Mouse (Mus musculus): ENCODE measurements around the gene Dock2. TPM values are rescaled to one million over a fixed set of nuclear protein-coding genes. Genes with fewer than 3 reads are reported as not detected.

Gene Dock2
- polyA plus RNA-seq, 1 experiment from 2014 or later, result 2.1 TPM

DNA sequence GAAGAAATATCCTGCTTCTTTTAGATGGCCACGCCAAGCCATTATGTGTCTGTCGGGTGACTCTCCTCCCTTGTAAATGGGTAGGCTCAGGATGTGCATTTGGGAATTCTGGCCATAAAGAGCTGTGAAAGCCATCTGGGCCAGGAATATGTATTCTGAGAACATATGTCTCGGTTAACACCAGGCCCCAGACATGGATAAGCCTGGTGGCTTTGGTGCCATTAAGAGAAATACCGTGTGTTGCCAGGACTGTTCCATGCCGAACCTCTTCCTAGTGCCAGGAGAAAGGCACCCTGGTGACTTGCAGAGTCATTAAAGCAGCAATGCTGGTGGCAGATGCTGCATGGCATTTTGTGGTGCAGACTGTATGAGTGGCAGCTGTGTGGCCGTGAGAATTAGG lies 406.0 kb downstream of the Dock2 start:
- Histone ChIP-seq H3K4me1 (no peaks in the 10 kb centered on the region), H3K9ac (no peak overlapping the region), H3K27me3 (no peaks in the 10 kb centered on the region), H3K4me2 (no peak overlapping the region), H3K9me3 (no peaks in the 10 kb centered on the region), H3K4me3 (no peak overlapping the region), H3K27ac (no peak overlapping the region), H3K36me3 (no peaks in the 10 kb centered on the region)
- ATAC-seq (ENCODE audit: borderline replicate concordance, extremely low read depth, low FRiP score, low TSS enrichment), result no peak
- 73% methylated on average over 6 of the region's 6 CpGs for WGBS

- no peak overlapping the region for H3K4me2 ChIP-seq
- no peaks in the 10 kb centered on the region for H3K4me1 ChIP-seq
- no peak for ATAC-seq (ENCODE audit: borderline replicate concordance, extremely low read depth, low FRiP score, low TSS enrichment)
- no peak overlapping the region for H3K4me3 ChIP-seq
- no peaks in the 10 kb centered on the region for H3K27me3 ChIP-seq
- 43% methylated on average over 1 of the region's 1 CpGs for WGBS
- no peak overlapping the region for H3K9ac ChIP-seq
- no peaks in the 10 kb centered on the region for H3K9me3 ChIP-seq
- H3K27ac ChIP-seq, result no peak overlapping the region
- H3K36me3 ChIP-seq, result no peaks in the 10 kb centered on the region
Observed at GRCm38 (mm10) chr11:34375557-34375956, 408.1 kb downstream of the Dock2 start.

- no peak overlapping the region for H3K4me2 ChIP-seq
Observed at GRCm38 (mm10) chr11:34372224-34372623, 411.5 kb downstream of the Dock2 start.

GRCm38 (mm10) chr11:34356109-34356508 lies 427.6 kb downstream of the Dock2 start:
- H3K27me3 ChIP-seq, result no peaks in the 10 kb centered on the region
- no peak for ATAC-seq (ENCODE audit: borderline replicate concordance, extremely low read depth, low FRiP score, low TSS enrichment)
- WGBS, result 38% methylated on average over 2 of the region's 2 CpGs
- no peak overlapping the region for H3K9ac ChIP-seq
- no peak overlapping the region for H3K4me2 ChIP-seq
- no peaks in the 10 kb centered on the region for H3K36me3 ChIP-seq
- H3K9me3 ChIP-seq, result no peaks in the 10 kb centered on the region
- H3K4me1 ChIP-seq, result no peaks in the 10 kb centered on the region
- no peak overlapping the region for H3K4me3 ChIP-seq
- no peak overlapping the region for H3K27ac ChIP-seq

More at GRCm38 (mm10) chr11:34372224-34372623, 411.5 kb downstream of the Dock2 start:
- Histone ChIP-seq H3K4me3 (no peak overlapping the region), H3K9ac (no peak overlapping the region), H3K27me3 (no peaks in the 10 kb centered on the region), H3K36me3 (no peaks in the 10 kb centered on the region), H3K27ac (no peak overlapping the region), H3K9me3 (no peaks in the 10 kb centered on the region), H3K4me1 (no peaks in the 10 kb centered on the region)
- no peak for ATAC-seq (ENCODE audit: borderline replicate concordance, extremely low read depth, low FRiP score, low TSS enrichment)
- 62% methylated on average over 4 of the region's 4 CpGs for WGBS

- Histone ChIP-seq H3K4me1 (no peaks in the 10 kb centered on the region), H3K4me2 (no peak overlapping the region), H3K4me3 (no peak overlapping the region), H3K27ac (no peak overlapping the region), H3K9ac (no peak overlapping the region), H3K36me3 (no peaks in the 10 kb centered on the region), H3K9me3 (no peaks in the 10 kb centered on the region), H3K27me3 (no peaks in the 10 kb centered on the region)
- ATAC-seq (ENCODE audit: borderline replicate concordance, extremely low read depth, low FRiP score, low TSS enrichment), result no peak
- 37% methylated on average over 12 of the region's 12 CpGs for WGBS
Observed at GRCm38 (mm10) chr11:34355406-34355805, 428.3 kb downstream of the Dock2 start.

- no peaks in the 10 kb centered on the region for H3K9me3 ChIP-seq
- no peak overlapping the region for H3K27ac ChIP-seq
- H3K27me3 ChIP-seq, result no peaks in the 10 kb centered on the region
- no peak overlapping the region for H3K9ac ChIP-seq
- H3K36me3 ChIP-seq, result no peaks in the 10 kb centered on the region
- H3K4me2 ChIP-seq, result no peak overlapping the region
- no peak for ATAC-seq (ENCODE audit: borderline replicate concordance, extremely low read depth, low FRiP score, low TSS enrichment)
- no peak overlapping the region for H3K4me3 ChIP-seq
- WGBS, result 75% methylated on average over 10 of the region's 10 CpGs
- H3K4me1 ChIP-seq, result no peaks in the 10 kb centered on the region
Observed at GRCm38 (mm10) chr11:34349453-34350056, 434.1 kb downstream of the Dock2 start.

DNA sequence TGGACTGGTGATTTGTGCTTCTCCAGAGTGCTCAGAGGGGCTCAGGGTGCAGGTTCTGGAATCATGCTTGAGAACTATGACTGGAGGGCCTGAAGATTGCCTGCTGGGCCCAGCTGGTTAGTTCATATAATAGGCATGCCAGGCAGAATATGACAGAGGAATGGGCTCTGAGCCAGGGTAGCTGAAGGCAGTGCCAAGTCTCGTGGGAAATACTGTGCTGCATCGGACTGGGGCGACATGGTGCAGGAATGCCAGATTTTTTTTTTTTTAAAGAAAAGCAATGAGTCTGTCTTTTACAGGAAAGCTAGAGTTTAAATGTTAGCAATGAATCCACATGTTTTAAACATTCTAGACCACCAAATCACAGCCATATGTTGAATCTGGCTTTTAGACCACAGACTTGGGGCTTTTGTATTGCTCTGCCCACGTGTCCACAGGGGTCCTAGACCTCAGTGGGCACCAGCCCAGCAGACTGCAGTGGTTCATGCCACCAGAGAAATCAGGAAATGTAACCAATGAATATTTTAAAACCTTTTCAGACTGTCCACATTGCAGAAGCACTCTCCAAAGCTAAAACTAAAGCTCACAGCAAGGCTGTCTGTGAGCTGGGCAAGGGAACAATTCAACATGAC lies 435.3 kb downstream of the Dock2 start:
- ATAC-seq (ENCODE audit: borderline replicate concordance, extremely low read depth, low FRiP score, low TSS enrichment), result peak; percentile 27; the same call in 1 of the 2 replicates
- Histone ChIP-seq H3K9ac (no peak overlapping the region), H3K9me3 (no peaks in the 10 kb centered on the region), H3K36me3 (no peaks in the 10 kb centered on the region), H3K4me1 (no peaks in the 10 kb centered on the region), H3K27me3 (no peaks in the 10 kb centered on the region), H3K4me3 (no peak overlapping the region), H3K4me2 (no peak overlapping the region), H3K27ac (no peak overlapping the region)
- WGBS, result 17% methylated on average over 4 of the region's 4 CpGs

DNA sequence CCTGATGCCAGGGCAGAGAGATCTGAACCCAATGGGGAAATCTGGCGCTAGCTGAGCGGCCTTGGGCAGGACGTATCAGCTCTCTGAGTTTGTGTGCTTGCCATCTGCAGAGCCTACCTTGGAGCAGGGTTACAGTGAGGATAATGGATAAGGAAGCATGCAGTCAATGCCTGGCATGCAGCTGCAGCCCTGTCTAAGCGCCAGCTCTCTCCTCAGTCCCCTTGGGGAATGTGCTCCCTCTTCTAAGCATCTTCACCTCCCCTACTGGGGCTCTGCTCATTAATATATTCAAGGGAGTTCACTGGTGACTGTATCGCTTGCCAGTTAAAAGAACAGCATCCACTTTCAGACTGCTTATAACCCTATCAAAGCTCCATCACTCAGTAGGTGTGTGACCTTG lies 439.4 kb downstream of the Dock2 start:
- H3K27ac ChIP-seq, result no peak overlapping the region
- no peaks in the 10 kb centered on the region for H3K36me3 ChIP-seq
- WGBS, result 62% methylated on average over 5 of the region's 5 CpGs
- H3K4me2 ChIP-seq, result no peak overlapping the region
- no peaks in the 10 kb centered on the region for H3K27me3 ChIP-seq
- H3K4me1 ChIP-seq, result no peaks in the 10 kb centered on the region
- no peaks in the 10 kb centered on the region for H3K9me3 ChIP-seq
- no peak overlapping the region for H3K9ac ChIP-seq
- H3K4me3 ChIP-seq, result no peak overlapping the region
- ATAC-seq (ENCODE audit: borderline replicate concordance, extremely low read depth, low FRiP score, low TSS enrichment), result no peak

DNA sequence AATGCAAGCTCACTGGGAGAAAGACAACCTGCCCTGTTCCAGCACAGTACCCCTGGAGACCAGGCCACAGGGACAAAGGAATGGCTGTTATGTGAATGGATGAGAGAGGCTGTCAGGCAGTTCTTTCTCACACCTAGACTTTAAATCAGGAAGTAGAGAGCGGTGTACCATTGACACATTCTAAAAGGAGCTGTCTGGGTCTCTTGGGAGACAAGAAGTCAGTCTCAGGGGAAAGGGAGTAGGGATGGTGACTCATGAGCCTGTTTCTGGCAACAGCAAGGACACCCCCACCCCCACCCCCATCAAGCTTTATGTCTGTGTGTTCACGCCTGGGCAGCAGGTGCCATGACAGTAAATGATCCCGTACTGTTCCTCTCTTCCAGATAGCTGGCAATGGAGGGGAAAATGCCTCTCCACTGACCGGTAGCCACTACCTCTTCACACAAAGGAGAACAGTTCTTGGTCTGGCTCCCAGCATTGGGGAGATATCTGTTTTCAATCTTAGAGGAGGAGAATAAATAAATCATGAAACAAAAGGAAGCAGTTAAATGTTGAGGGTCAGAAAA lies 439.9 kb downstream of the Dock2 start:
- no peak overlapping the region for H3K4me2 ChIP-seq
- no peak overlapping the region for H3K9ac ChIP-seq
- no peak overlapping the region for H3K4me3 ChIP-seq
- 54% methylated on average over 4 of the region's 4 CpGs for WGBS
- no peak for ATAC-seq (ENCODE audit: borderline replicate concordance, extremely low read depth, low FRiP score, low TSS enrichment)
- H3K27ac ChIP-seq, result no peak overlapping the region
- no peaks in the 10 kb centered on the region for H3K9me3 ChIP-seq
- H3K27me3 ChIP-seq, result no peaks in the 10 kb centered on the region
- H3K4me1 ChIP-seq, result no peaks in the 10 kb centered on the region
- no peaks in the 10 kb centered on the region for H3K36me3 ChIP-seq

- H3K4me1 ChIP-seq, result no peaks in the 10 kb centered on the region
Observed at GRCm38 (mm10) chr11:34339693-34340092, 444.0 kb downstream of the Dock2 start.

GRCm38 (mm10) chr11:34337907-34338306 lies 445.8 kb downstream of the Dock2 start:
- H3K9ac ChIP-seq, result no peak overlapping the region
- H3K27ac ChIP-seq, result no peak overlapping the region
- H3K4me3 ChIP-seq, result no peak overlapping the region
- H3K4me2 ChIP-seq, result no peak overlapping the region
- no peak for ATAC-seq (ENCODE audit: borderline replicate concordance, extremely low read depth, low FRiP score, low TSS enrichment)
- no peaks in the 10 kb centered on the region for H3K9me3 ChIP-seq
- H3K27me3 ChIP-seq, result no peaks in the 10 kb centered on the region
- H3K36me3 ChIP-seq, result no peaks in the 10 kb centered on the region
- WGBS, result 80% methylated on average over 1 of the region's 1 CpGs
- no peaks in the 10 kb centered on the region for H3K4me1 ChIP-seq

More at GRCm38 (mm10) chr11:34339693-34340092, 444.0 kb downstream of the Dock2 start:
- H3K9me3 ChIP-seq, result no peaks in the 10 kb centered on the region
- H3K4me3 ChIP-seq, result no peak overlapping the region
- no peak for ATAC-seq (ENCODE audit: borderline replicate concordance, extremely low read depth, low FRiP score, low TSS enrichment)
- no peak overlapping the region for H3K9ac ChIP-seq
- no peak overlapping the region for H3K4me2 ChIP-seq
- no peak overlapping the region for H3K27ac ChIP-seq
- 65% methylated on average over 5 of the region's 5 CpGs for WGBS
- no peaks in the 10 kb centered on the region for H3K27me3 ChIP-seq
- no peaks in the 10 kb centered on the region for H3K36me3 ChIP-seq

- no peaks in the 10 kb centered on the region for H3K36me3 ChIP-seq
- no peaks in the 10 kb centered on the region for H3K27me3 ChIP-seq
- H3K9ac ChIP-seq, result no peak overlapping the region
- no peaks in the 10 kb centered on the region for H3K4me1 ChIP-seq
- no peak for ATAC-seq (ENCODE audit: borderline replicate concordance, extremely low read depth, low FRiP score, low TSS enrichment)
- H3K27ac ChIP-seq, result no peak overlapping the region
- 41% methylated on average over 7 of the region's 7 CpGs for WGBS
- no peak overlapping the region for H3K4me3 ChIP-seq
- H3K4me2 ChIP-seq, result no peak overlapping the region
- H3K9me3 ChIP-seq, result no peaks in the 10 kb centered on the region
Observed at GRCm38 (mm10) chr11:34332344-34333031, 451.2 kb downstream of the Dock2 start.

All from lung, embryonic 15.5 days (tissue).